Mouse (Mus musculus) T-helper 17 cell (primary cell): ENCODE data around the gene Ttc4.

Experiments
- in situ Hi-C, 2 experiments: fragments of 300-600 bp; cut with MboI, MseI; formaldehyde crosslinking; loops; 1 replicate in 1 of 2; 2 replicates in 1 of 2; pipeline ENCODE4 v1.15.1; 2025; ENCODE audit warnings: high pct_unique_total_duplicates in 2 of 2

Ttc4 gene

GRCm38 (mm10) chr4:106678442-106679118 is at the start of gene Ttc4:
Ttc4 (minus strand) TSS chr4:106678944.
- in situ Hi-C loops, result no loop called here

GRCm38 (mm10) chr4:106720631-106721030 is 41.9 kb upstream of the Ttc4 start:
- in situ Hi-C loops, result no loop called here

GRCm38 (mm10) chr4:106713622-106714021 is 34.9 kb upstream of the Ttc4 start:
- in situ Hi-C loops, result no loop called here

GRCm38 (mm10) chr4:106708408-106708807 is 29.7 kb upstream of the Ttc4 start:
- in situ Hi-C loops, result loop anchor here (5.0 kb wide), 1 partner anchor 76 kb away; no protein-coding TSS in a partner anchor

GRCm38 (mm10) chr4:106707957-106708356 is 29.2 kb upstream of the Ttc4 start:
- in situ Hi-C loops, result loop anchor here (5.0 kb wide), 1 partner anchor 76 kb away; no protein-coding TSS in a partner anchor

GRCm38 (mm10) chr4:106705096-106705665 is 26.4 kb upstream of the Ttc4 start:
- in situ Hi-C loops, result loop anchor here (5.0 kb wide), 1 partner anchor 73 kb away; no protein-coding TSS in a partner anchor

- in situ Hi-C loops, result no loop called here
These were observed 25.7 kb upstream of the Ttc4 start for GRCm38 (mm10) chr4:106704416-106704815.

GRCm38 (mm10) chr4:106703956-106704355 is 25.2 kb upstream of the Ttc4 start:
- in situ Hi-C loops, result no loop called here

GRCm38 (mm10) chr4:106700798-106701197 is 22.1 kb upstream of the Ttc4 start:
- in situ Hi-C loops, result no loop called here

GRCm38 (mm10) chr4:106699989-106700388 is 21.2 kb upstream of the Ttc4 start:
- in situ Hi-C loops, result no loop called here

- in situ Hi-C loops, result no loop called here
These were observed 15.2 kb upstream of the Ttc4 start for GRCm38 (mm10) chr4:106693841-106694430.

GRCm38 (mm10) chr4:106688636-106689296 is 10.0 kb upstream of the Ttc4 start:
- in situ Hi-C loops, result no loop called here

GRCm38 (mm10) chr4:106680955-106681354 is 2.2 kb upstream of the Ttc4 start:
- in situ Hi-C loops, result no loop called here

- in situ Hi-C loops, result no loop called here
These were observed 408 bp upstream of the Ttc4 start for GRCm38 (mm10) chr4:106679152-106679551.

GRCm38 (mm10) chr4:106676749-106677148 is 2.0 kb downstream of the Ttc4 start:
- in situ Hi-C loops, result no loop called here

GRCm38 (mm10) chr4:106666546-106666945 is 12.2 kb downstream of the Ttc4 start:
- in situ Hi-C loops, result no loop called here

- in situ Hi-C loops, result no loop called here
These were observed 13.1 kb downstream of the Ttc4 start for GRCm38 (mm10) chr4:106665673-106666072.

- in situ Hi-C loops, result no loop called here
These were observed 13.5 kb downstream of the Ttc4 start for GRCm38 (mm10) chr4:106665269-106665668.

GRCm38 (mm10) chr4:106664697-106665096 is 14.0 kb downstream of the Ttc4 start:
- in situ Hi-C loops, result no loop called here

GRCm38 (mm10) chr4:106663956-106664470 is 14.7 kb downstream of the Ttc4 start:
- in situ Hi-C loops, result no loop called here

GRCm38 (mm10) chr4:106655681-106656080 is 23.1 kb downstream of the Ttc4 start:
- in situ Hi-C loops, result no loop called here

- in situ Hi-C loops, result no loop called here
These were observed 25.7 kb downstream of the Ttc4 start for GRCm38 (mm10) chr4:106653051-106653450.
